Mouse (Mus musculus) regulatory T cell (primary cell): ENCODE measurements around the gene Ndrg3.
"Not testable (repeated sequence)": the region's sequence is repeated elsewhere in the genome, so short reads cannot be mapped to it uniquely, and the experiment has no call there.

Source experiments
- in situ Hi-C: fragments of 300-600 bp; cut with MboI, MseI; formaldehyde crosslinking; loops from one replicate; pipeline ENCODE4 v1.15.1; 2025; ENCODE audit warnings: high pct_unique_total_duplicates

The Ndrg3 gene

DNA sequence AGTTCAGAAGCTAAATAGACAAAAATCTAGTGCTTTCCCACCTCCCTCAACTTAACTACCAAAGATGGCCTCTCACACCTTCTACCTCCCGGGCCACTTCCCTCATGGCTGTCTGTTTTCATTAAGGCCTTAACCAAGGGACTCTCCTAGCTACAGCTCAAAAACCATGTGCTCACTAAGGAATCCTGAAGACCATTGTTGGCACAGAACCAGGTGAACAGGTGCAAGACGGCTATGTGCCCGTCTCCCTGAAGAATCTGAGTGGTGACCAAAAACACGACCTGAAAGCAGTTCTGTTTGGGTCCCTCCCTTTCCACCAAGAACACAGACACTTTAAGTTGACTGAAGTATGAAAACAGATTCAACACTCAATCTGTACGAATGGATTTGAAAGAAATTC is 6.4 kb upstream of the Ndrg3 start:
- in situ Hi-C loops: no loop called here

DNA sequence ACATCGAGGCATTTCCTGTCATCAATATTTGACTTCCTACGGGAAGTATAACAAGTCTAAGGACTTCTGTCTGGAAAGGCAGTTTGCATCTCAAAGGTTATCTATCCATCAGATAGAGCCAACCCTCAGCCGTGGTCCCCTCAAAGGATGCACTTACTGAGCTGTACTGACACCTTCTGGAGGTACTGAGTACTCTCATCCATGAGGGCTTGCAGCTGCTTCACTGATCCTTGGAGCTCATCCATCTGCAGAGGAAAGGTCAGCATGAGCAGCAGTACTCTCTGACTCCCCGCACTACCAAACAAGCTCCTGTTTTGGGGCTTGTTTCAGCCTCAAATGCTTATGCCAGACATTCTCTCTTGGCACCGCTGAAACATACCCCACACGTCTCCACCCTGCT is 4.7 kb upstream of the Ndrg3 start:
- in situ Hi-C loops: no loop called here

DNA sequence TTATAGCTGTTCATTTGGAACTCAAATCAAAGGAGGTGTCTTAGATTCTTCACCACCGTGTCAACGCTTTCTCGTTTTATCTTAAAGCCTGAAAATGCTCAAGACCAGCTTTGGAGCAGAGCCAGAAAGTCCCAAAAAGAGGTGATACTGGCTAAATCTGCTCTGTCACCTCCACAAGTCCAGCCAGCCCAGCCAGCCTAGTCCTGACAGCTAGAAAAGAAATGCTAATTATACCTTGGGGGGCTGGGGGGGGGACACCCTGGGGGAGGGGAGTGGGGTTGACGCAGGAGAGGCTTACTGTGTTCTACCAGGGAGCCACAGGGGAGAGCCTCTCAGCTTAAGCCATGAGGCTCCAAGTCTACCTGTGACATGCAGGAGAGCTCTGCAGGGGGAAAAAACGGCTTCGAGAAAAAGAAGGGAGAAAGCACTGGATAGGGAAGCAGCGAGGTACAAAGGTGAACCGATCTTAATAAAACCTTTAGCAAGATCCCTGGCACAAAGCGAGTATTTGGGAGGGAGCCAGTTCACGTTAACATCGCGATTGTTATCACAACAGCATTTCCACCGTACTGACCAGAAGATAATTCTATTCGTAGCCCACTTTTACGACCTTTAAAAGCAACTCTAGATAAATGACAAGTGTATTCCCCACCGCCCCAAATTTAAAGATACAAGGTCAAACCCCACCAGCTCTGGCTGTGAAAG is 977 bp downstream of the Ndrg3 start:
- in situ Hi-C loops: no loop called here

DNA sequence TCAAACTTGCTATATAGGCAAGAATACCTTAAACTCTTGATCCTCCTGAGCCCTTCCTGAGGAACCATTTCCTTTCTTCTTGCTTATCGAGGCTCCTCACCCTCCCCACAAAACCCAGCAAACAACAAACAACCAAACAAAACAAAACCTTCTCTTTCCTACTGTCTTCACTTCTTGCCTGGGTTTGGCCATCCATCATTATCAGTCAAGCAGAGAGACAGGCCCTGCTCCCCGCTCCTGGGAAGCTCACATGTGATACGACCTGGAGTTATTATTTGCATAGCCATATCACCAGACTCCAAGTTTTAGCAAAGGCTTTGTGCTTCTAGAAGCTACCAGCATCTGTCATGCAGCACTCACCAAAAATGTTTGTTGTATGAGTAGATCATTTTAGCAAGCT is 4.5 kb downstream of the Ndrg3 start:
- in situ Hi-C loops: no loop called here

DNA sequence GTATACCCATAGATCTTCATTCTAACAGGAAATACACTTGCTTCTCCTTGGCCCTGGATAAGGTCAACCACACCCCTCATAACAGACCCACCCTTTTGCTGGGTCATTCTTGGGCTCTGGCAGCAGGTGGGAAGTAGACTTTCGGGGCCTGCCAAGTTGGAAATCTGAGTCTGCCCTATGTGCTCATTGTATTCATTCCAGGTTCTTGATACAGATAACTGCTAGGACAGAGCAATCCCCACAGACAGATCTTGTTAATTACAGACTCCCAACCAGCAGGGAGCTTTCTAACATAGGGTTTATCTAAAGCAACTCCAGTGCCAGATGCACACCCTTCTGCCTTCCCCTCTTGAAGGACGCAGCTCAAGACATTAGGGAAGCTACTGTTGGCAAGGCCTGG is 9.0 kb downstream of the Ndrg3 start:
- in situ Hi-C loops: no loop called here

DNA sequence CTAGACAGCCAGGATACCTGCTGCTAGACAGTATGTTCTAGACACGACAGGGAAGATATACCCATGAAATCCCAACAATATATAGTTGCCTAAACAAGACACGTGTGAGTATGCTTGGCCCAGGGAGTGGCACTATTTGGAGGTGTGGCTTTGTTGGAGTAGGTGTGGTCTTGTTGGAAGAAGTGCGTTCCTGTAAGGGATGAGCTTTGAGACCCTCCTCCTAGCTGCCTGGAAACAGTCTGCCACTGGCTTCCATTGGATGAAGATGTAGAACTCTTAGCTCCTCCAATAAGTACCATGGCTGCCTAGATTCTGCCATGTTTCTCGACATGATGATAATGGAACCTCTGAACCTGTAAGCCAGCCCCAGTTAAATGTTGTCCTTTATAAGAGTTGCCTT is 10.6 kb downstream of the Ndrg3 start:
- in situ Hi-C loops: no loop called here

DNA sequence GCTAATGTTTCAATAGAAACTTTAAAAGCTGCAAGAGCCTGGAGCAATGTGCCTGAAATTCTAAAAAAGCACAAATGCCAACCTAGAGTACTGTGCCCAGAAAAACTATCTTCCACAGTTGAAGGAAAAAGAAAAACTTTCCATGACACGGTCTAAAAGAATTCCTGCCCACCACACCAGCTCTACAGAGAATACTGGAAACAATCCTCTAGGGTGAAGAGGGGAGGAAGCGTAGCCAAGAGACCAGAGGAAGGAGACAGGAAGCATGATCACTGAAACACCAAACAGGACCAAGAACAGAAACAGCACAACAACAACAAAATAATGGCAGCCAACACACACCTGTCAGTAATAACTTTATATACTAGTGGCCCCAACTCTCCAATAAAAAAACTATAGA is 11.8 kb downstream of the Ndrg3 start:
- in situ Hi-C loops: no loop called here

DNA sequence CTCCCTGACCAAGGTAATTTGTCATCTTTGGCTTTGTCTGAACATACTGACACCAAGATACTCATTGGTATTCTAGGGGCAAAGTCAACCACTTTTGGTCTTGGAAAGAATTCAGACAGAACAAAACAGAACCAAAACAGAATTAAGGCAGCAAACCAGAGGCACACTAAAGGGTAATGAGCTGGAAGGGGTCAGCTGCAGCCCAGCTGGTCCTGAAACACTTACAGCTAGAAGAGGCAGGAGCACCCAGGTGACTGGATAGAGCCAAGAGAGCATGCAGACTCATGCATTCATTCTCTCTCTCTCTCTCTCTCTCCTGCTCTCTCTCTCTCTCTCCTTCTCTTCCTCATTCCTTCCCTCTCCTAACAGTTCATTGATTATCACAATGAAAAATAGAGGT is 15.1 kb downstream of the Ndrg3 start:
- in situ Hi-C loops: no loop called here

DNA sequence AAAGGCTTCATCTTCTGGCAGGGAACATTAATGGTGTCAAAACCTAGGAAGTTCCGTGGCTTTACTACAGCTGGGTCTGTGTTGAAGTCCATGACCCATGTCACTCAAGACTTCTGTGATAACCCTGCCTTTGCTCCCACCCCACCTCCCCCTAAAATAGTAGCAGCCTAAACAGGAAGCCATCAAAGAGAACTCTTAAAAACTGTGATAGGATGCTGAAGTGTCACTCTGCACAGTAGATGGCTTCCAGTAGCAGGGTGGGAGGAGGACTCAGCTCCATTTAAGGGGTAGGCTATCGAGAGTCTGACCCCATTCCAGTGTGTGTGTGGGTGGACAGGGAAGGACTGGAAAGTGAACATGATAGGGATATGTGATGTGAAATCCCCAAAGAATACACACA is 16.9 kb downstream of the Ndrg3 start:
- in situ Hi-C loops: no loop called here

DNA sequence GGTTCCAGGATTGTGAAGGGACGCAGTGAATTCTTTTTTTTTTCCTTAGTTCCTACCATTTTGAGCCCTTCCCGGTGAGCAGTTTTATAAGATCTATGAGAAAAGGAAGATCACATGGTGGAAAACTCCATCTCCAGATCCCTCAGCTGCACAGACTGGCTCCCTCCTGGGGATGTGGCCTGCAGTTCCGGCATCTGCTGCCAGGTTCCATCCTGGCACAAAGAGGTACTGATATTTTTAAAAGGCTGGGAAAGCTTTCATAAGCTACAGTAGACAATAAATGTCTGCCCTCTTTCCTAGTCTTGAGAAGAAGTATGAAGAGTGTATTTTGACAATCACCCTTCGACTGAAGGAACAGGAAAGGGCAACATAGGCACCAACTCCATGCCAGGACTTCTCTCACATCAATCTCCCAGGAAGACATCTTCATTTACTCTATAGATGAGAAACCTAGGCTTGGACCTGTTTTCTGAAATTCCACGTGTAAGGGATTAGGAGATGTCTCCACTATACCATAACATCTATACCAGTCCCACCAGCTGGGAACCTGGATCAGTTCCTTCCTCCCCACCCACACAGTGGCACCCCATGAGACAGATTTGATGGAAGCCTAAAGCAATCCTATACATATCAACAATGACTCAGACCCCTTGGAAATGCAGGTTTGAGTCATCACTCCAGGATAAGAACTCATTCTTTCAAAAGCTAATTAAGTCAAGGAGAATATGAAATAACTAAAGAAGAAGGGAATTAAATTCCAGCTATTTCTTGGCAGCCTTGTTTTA is 18.3 kb downstream of the Ndrg3 start:
- in situ Hi-C loops: no loop called here

DNA sequence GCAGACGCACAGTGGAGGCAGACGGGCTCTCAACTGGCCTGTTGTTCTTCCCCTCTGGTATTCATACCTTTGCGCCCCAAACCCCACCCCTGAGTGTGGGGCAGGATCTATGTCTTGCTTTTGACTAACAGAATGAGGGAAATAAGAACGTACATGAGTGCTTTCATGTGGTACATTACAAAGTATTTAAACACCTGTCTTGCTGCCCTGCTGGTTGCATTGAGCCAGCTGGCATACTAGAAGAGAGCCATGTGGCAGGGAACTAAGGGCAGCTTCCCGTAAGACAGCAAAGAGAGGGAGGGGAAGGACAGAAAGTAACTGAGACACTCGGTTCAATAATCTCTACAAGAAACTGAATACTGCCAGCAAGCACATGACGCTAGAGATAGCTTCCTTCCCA is 21.6 kb downstream of the Ndrg3 start:
- in situ Hi-C loops: no loop called here

DNA sequence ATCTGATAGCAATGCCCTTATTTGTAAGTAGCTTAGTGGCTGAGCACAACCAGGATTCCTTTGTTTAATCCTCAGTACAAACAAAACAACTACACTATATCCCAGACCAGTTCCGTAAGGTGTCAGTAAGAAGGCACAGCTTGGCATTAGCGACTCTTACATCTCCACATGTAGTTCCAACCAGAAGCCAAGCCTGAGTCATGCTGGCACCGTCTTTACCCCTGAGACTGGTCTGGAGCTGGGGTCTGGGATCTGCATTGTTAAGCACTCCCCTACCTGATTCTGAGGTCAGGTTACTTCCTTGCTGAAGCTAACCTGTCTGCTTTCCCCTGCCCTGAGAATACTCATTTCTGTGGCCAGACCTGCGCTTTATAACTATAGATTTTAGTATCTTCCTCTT is 23.4 kb downstream of the Ndrg3 start:
- in situ Hi-C loops: no loop called here

DNA sequence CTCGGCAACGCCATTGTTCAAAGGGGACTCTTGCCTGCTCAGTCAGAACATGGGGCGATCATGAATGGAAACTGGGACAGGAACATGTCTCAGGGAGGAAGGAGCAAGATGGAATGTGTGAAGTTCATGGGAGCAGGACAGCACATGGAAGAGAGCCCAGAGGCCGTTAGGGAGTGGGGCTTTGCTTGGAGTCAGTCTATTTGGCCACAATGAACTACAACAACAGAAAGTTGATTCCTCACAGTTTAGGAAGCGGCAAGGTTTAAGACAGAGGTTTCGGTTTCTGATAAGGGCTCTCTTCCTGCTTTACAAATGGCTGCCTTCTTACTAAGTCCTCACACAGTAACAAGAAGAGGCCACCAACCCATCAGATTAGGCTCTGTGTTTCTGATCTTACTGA is 24.5 kb downstream of the Ndrg3 start:
- in situ Hi-C loops: no loop called here

DNA sequence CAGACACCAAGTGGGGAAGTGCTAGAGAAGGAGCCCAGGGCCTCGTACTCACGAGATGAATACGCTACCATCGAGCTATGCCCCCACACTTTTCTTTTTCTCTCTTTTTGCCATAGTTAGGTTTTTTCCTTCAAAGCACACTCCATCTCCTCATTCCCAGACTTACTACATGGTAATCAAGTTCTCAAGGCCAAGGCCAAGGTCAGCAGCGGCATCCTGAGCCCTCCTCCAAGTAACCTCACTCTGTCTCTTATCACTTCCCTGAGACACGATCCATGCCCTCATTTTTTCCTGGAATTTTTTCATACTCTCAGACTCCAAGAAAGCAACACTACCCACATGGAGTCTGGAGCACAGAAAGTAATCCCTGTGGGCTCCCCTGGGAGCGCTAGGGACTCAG is 28.0 kb downstream of the Ndrg3 start:
- in situ Hi-C loops: no loop called here

DNA sequence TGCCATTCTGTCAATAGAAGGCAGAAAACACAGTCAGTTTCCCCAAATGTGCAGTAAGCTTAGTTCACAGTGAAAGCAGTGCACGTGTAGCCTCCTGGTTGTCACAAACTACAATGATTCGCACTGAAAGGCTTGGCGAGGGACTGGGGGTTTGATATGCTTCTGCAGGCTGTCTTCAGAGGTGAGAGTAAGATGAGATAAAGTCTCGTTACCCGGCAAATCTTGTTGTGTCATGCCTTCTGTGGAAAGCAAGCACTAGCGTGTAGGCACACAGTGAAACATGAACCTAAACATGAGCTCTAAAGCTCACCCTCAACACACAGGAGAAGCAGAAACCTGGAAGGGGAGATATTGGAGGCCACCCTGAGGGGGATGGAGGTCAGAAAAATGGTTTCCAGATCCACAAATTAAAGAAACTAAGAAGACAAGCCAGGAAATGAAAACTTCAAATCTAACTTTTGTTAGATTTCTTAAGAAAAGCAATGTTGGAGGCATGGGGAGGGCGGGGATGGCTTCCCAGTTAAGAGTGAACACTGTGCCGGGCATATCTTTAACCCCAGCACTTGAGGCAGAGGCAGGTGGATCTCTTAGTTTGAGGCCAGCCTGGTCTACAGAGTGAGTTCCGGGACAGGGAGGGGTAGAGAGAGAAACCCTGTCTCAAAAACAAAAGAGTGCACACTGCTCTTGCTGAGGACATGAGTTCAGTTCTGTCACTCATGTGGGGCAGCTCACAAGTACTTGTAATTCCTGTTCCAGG is 33.2 kb downstream of the Ndrg3 start:
- in situ Hi-C loops: no loop called here

DNA sequence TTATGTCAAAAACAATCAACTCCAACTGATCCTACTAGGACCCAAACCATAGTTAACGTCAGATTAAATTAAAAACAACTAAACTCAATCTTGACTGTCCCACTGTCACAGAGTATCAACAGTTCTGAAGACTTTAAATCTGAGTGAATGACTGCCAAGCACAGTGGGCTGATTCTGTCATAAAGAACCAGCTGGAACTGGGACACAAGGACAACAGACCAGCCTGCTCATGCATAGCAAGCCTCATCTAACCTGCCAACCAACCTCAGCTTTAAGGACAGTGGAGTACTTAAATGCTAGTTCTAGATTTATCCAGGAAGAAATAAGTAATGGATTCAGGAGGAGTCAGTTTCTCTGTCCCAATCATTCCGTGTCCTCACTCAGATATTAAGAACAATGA is 34.8 kb downstream of the Ndrg3 start:
- in situ Hi-C loops: no loop called here

DNA sequence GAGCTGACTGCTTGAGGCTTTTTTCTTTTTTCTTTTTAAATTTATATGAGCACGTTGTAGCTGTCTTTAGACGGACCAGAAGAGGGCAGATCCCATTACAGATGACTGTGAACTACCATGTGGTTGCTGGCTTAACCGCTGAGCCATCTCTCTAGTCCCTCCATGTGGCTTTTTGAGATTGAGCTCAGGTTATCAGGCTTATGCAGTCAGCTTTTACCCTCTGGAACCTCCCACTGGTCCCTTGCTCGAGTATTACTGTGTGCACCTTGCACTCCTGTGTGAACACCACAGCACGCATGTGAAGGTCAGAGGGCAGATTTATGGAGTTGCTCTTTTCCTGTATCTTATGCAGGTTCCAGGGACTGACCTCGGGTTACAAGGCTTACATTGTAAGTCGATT is 35.5 kb downstream of the Ndrg3 start:
- in situ Hi-C loops: no loop called here

DNA sequence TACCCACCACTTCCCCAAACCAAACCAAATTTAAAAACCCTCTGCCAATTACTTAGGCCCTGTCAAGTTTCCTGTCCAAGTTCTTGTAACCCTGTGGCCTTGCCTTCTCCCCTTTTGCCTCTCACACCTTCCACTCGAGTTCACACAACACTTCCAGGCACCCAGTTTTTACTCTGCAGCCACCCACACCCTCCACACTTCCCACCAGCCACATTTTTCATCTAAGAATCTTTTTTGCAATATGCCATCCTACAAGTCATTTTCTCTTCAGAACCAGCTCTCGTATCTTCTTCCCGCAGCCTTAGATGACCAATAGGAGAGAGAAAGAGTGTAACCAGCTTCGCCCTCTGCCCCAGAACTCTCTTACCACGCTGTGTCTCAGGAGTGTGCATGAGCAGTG is 37.4 kb downstream of the Ndrg3 start:
- in situ Hi-C loops: loop anchor here (5.0 kb wide), 1 partner anchor 848 kb away; no protein-coding TSS in a partner anchor

DNA sequence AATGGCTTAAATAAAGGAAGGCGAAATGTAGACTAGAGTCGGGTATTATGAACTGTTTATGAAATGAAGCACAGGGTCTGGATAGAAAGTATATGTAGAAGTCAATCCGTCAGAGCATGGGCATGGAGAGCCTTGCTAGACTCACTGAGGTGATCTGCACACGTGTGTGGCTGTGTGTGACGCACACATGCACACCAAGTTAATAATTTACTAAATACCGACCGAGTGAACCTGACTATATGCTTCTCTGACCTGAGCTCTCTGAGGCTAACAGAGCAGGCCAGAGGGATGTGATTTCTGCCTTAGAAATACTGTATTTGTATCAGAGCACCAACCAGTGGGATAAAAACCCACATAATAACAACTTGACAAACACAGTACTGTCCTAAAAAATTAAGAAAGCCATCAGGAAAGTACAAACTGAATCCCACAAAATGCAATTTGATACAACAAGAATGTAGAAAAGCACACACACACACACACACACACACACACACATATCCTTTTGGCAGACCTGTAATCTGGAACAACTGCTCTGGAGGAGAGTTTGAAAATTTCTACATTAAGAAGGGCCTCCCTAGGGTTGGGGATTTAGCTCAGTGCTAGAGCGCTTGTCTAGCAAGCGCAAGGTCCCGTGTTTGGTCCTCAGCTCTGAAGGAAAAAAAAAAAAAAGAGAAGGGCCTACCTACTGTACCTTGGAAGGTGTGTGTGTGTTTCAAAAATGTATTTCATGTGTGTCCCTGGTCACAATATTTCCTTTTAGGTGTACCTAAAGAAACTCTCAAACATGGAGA is 40.4 kb downstream of the Ndrg3 start:
- in situ Hi-C loops: loop anchor here (5.0 kb wide), 1 partner anchor 851 kb away; no protein-coding TSS in a partner anchor

DNA sequence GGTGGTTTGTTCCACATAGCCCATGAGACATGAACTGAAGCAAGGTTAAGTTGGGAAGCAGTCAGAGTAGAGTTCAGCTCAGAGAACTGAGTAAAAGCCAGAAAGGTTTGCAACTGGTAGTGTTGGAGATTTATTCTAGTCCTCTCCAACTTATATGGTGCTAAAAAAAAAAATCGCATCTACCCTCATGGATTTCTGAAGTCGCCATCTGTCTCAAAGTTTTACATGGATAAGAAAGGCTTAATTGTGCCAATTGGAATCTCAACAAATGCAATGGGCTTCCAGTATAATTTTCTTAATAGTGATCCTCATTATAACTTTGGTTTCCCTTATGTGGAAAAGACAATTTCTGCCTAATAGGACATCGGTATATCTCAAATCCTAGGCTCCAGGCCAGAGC is 41.0 kb downstream of the Ndrg3 start:
- in situ Hi-C loops: loop anchor here (5.0 kb wide), 1 partner anchor 851 kb away; no protein-coding TSS in a partner anchor

DNA sequence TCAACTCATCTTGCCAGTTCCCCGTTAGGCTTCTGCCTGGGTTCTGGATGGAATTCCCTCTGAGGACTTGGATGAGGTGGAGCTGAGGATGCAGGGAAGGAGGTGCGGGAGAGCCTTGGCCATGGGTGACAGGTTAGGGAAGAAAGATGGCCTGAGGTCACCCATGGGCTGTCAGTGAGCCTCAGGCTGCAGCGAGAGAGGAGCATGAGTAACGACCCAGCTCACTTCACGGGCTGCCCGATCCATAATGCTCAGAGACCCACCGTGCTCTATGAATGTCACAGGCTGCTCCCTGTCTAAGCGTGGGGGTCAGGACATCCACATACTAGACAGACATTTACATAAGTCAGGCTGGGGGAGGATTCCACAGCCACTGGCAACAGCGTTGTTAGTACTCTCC is 50.3 kb downstream of the Ndrg3 start:
- in situ Hi-C loops: not testable (repeated sequence)

DNA sequence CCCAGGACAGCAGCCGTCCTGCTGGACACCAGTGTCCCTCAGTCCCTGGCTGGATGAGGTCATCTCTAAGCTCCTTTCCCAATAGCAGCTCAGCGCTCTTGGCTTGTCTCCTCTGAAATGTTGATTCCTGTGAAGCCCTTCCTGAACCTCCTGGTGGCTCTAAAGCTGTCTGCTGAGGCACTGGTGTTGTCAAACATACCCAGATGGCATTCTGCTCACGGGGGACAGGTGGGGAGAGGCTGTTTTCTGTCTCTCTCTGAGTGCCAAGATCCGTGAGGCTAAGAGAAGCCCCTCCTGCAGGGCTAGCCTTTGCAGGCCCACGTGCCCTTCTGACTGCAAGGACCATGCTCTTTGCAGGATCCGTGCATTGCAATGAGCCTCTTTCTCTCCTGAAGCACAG is 51.9 kb downstream of the Ndrg3 start:
- in situ Hi-C loops: loop anchor here (5.0 kb wide), 1 partner anchor 77 kb away; no protein-coding TSS in a partner anchor
